Mouse (Mus musculus): Measurements from ENCODE around the gene Ryr2. TPM values are rescaled to one million over a fixed set of nuclear protein-coding genes. Genes with fewer than 3 reads are reported as not detected.
A peak's percentile ranks its signal among the peaks of the same experiment; 100 is the strongest.
"Not testable (repeated sequence)": the region's sequence is repeated elsewhere in the genome, so short reads cannot be mapped to it uniquely, and the experiment has no call there.

Ryr2 gene
- total RNA-seq, 2 experiments from 2014 or later, result 887 to 1,008 TPM

GRCm38 (mm10) chr13:11879037-11879436 is 227.7 kb downstream of the Ryr2 start:
- DNase-seq, result no peak

GRCm38 (mm10) chr13:11874852-11875251 is 231.9 kb downstream of the Ryr2 start:
- no peak for DNase-seq

GRCm38 (mm10) chr13:11869971-11870370 is 236.8 kb downstream of the Ryr2 start:
- DNase-seq, result no peak

GRCm38 (mm10) chr13:11869486-11869885 is 237.3 kb downstream of the Ryr2 start:
- DNase-seq, result no peak

- DNase-seq, result no peak
Observed at GRCm38 (mm10) chr13:11868979-11869378, 237.8 kb downstream of the Ryr2 start.

- no peak for DNase-seq
Observed at GRCm38 (mm10) chr13:11868056-11868455, 238.7 kb downstream of the Ryr2 start.

GRCm38 (mm10) chr13:11865261-11865660 is 241.5 kb downstream of the Ryr2 start:
- DNase-seq, result no peak

- no peak for DNase-seq
Observed at GRCm38 (mm10) chr13:11851691-11852090, 255.1 kb downstream of the Ryr2 start.

- no peak for DNase-seq
Observed at GRCm38 (mm10) chr13:11843889-11844288, 262.9 kb downstream of the Ryr2 start.

- DNase-seq, result no peak
Observed at GRCm38 (mm10) chr13:11837870-11838269, 268.9 kb downstream of the Ryr2 start.

- DNase-seq, result no peak
Observed at GRCm38 (mm10) chr13:11837152-11837551, 269.6 kb downstream of the Ryr2 start.

GRCm38 (mm10) chr13:11836304-11837078 is 270.3 kb downstream of the Ryr2 start:
- DNase-seq, result no peak

GRCm38 (mm10) chr13:11831210-11831609 is 275.5 kb downstream of the Ryr2 start:
- no peak for DNase-seq

GRCm38 (mm10) chr13:11825563-11826226 is 281.1 kb downstream of the Ryr2 start:
- DNase-seq, result peak in 1 of 2 experiments; percentile 11

GRCm38 (mm10) chr13:11818723-11819122 is 288.0 kb downstream of the Ryr2 start:
- no peak for DNase-seq

GRCm38 (mm10) chr13:11809365-11809764 is 297.4 kb downstream of the Ryr2 start:
- not testable (repeated sequence) for DNase-seq

GRCm38 (mm10) chr13:11792536-11792935 is 314.2 kb downstream of the Ryr2 start:
- DNase-seq, result no peak

GRCm38 (mm10) chr13:11790536-11790935 is 316.2 kb downstream of the Ryr2 start:
- no peak for DNase-seq

GRCm38 (mm10) chr13:11782411-11783155 is 324.2 kb downstream of the Ryr2 start:
- no peak for DNase-seq

- DNase-seq, result no peak
Observed at GRCm38 (mm10) chr13:11781065-11781464, 325.7 kb downstream of the Ryr2 start.

GRCm38 (mm10) chr13:11777726-11778125 is 329.0 kb downstream of the Ryr2 start:
- DNase-seq, result no peak

GRCm38 (mm10) chr13:11772173-11772572 is 334.6 kb downstream of the Ryr2 start:
- no peak for DNase-seq

GRCm38 (mm10) chr13:11766899-11767298 is 339.8 kb downstream of the Ryr2 start:
- DNase-seq, result no peak
